Mouse (Mus musculus): ENCODE results near the gene Dnajb13. TPM values are rescaled to one million over a fixed set of nuclear protein-coding genes. Genes with fewer than 3 reads are reported as not detected.
A peak's percentile ranks its signal among the peaks of the same experiment; 100 is the strongest.

The Dnajb13 gene
- 0.14 and 0.19 TPM in 2 replicates for polyA plus RNA-seq (2016; fragmentation: Nextera tagmentation; extraction: Ambion mirVana)

DNA sequence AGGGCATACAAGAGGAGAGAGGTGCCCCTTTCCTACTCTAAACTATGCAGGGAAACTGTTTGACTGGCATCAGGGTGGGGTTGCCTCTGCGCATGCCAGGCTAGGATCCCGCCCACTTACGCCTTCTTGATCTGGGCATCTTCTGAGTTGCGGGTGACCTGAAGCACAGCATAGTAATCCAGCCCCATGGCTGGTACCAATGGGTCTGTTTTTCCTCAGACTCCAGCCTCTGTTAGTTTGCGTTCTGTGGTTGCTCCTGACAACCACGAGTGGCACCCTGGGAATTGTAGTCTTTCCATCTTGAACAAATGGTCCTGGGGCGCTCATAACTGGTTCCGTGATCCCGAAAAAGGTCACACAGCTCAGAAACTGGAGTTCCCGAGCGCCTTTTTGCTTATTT, at the start of gene Dnajb13:
Gene Dnajb13 (minus strand): TSS at position 388 of the 400 bp plus-strand sequence.
- WGBS = 53% methylated on average over 11 of the region's 11 CpGs
- ATAC-seq (ENCODE audit: insufficient number of reproducible peaks, insufficient read depth, low FRiP score, low TSS enrichment) = no peak
- Histone ChIP-seq H3K9ac (no peak within 1 kb of the TSS), H3K9me3 (no peaks in the 10 kb centered on the region), H3K36me3 (no peaks in the 10 kb centered on the region), H3K27me3 (peaks cover 5% of the 10 kb centered on the region; the same call in 1 of the 2 replicates), H3K27ac (no peak within 1 kb of the TSS), H3K4me2 (replicated peaks) (no peak within 1 kb of the TSS), H3K4me3 (no peak within 1 kb of the TSS), H3K4me1 (no peaks in the 10 kb centered on the region)

DNA sequence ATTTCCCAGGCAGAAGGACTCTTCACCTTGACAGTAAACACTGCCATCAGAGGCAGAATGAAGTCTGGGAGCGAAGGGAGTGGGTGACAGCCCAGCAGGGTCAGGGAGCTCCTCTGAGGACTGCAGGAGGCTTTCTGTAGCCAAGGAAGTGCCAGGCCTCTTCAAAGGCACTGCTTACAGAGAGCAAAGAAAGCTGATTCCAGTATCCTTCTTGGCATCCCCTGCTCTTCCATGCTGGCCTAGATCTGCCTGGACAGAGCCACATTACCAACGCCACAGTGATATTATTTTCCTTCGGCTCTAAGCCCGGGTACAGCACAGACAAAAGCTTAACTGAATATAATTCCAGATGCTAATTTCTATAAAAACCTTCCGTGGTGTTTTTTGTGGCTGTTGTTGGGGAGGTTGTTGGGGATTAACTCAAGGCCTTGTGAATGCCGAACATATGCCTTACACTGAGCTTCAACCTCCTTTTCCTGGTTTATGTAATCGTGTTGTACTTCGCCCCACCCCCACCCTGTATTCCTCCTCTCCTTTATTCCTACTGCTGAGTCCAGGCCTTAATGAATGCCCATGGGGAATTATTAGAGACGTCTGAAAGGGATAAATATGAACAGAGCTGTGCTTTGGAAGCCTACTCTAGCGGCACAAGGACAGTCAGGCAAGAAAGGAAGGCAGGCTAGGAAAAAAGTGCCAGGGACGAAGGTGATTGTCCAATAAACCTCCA, 47.3 kb upstream of the Dnajb13 start:
- H3K27me3 ChIP-seq = no peaks in the 10 kb centered on the region
- no peaks in the 10 kb centered on the region for H3K9me3 ChIP-seq
- 0 out of 2 replicates have a peak overlapping the region, but pooled peaks have one; percentile 4 for H3K27ac ChIP-seq
- H3K4me3 ChIP-seq = no peak overlapping the region
- 63% methylated on average over 11 of the region's 11 CpGs for WGBS
- ATAC-seq (ENCODE audit: insufficient number of reproducible peaks, insufficient read depth, low FRiP score, low TSS enrichment) = no peak
- H3K4me2 ChIP-seq (replicated peaks) = no peak overlapping the region
- H3K36me3 ChIP-seq = peaks cover 8% of the 10 kb centered on the region
- no peaks in the 10 kb centered on the region for H3K4me1 ChIP-seq
- H3K9ac ChIP-seq = no peak overlapping the region

DNA sequence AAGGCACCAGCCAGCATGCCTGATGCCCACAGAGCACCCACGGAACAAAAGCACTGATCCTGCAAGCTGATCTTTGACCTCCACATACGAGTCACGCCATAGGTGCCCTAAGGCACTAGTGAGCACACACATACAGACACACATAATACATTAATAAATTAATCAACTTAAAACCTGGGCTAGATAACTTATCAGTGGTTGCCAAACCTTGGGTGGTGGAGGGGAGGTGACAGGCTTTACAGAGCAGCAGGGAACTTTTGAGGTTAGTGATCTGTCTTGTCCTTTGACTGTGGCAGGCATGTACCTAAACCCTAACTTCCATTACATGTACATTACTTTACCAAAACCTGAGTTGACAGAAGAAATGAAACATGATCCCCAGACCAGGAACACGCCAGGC, 44.6 kb upstream of the Dnajb13 start:
- H3K36me3 ChIP-seq = no peaks in the 10 kb centered on the region
- no peaks in the 10 kb centered on the region for H3K27me3 ChIP-seq
- H3K4me2 ChIP-seq (replicated peaks) = no peak overlapping the region
- no peaks in the 10 kb centered on the region for H3K9me3 ChIP-seq
- ATAC-seq (ENCODE audit: insufficient number of reproducible peaks, insufficient read depth, low FRiP score, low TSS enrichment) = no peak
- peaks cover 6% of the 10 kb centered on the region; the same call in 1 of the 2 replicates for H3K4me1 ChIP-seq
- H3K27ac ChIP-seq = no peak overlapping the region
- H3K4me3 ChIP-seq = no peak overlapping the region
- no peak overlapping the region for H3K9ac ChIP-seq
- WGBS = 70% methylated on average over 4 of the region's 4 CpGs

DNA sequence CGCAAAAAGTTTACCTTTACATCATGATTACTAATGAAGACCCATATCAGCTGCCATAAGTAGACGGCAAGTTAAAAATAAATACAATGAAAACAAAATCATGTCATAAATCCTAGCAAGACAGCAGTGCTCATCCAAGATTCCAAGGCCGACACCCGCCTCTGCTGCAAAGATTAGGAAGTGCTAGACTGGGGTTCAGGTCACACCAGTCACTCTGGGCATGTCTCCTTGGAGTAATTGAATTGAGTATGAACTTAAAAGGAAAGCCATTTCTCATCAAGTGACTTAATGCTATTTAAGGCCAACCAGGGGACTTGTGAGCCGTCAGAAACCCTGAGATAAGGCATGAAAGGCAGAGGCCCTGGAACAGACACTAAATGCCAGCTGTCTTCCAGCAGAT, 42.5 kb upstream of the Dnajb13 start:
- no peak for ATAC-seq (ENCODE audit: insufficient number of reproducible peaks, insufficient read depth, low FRiP score, low TSS enrichment)
- Histone ChIP-seq H3K4me2 (replicated peaks) (no peak overlapping the region), H3K4me3 (no peak overlapping the region), H3K27me3 (no peaks in the 10 kb centered on the region), H3K27ac (no peak overlapping the region), H3K4me1 (peaks cover 6% of the 10 kb centered on the region; the same call in 1 of the 2 replicates), H3K36me3 (no peaks in the 10 kb centered on the region), H3K9ac (no peak overlapping the region), H3K9me3 (no peaks in the 10 kb centered on the region)
- 88% methylated on average over 5 of the region's 5 CpGs for WGBS

DNA sequence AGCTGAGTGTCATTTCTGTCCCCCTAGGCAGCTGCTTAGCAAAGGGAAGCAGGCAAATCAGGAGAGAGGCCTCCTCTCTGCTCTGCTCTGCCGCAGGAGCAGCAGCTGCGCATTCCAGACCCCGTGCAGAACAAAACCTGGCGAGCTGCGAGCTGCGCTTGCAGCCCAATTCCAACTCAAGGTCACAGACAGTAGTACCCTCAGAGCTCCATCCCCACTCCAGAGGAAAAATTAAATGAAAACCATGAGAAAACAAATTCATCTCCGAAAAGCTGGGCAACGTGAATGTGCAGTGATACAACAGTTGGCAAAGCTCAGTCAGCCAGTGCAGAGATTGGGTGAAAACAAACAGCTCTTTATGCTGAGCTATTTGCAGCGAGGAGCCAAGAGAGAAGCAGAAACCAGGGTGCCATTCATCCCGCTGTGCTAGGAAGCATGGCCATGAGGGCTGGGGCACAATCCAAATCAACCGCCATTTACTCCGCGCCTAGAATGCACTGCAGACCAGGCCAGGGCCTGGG, 40.7 kb upstream of the Dnajb13 start:
- Histone ChIP-seq H3K4me2 (replicated peaks) (peak overlapping the region; percentile 13; the same call in 1 of the 2 replicates), H3K4me1 (peaks cover 6% of the 10 kb centered on the region; the same call in 1 of the 2 replicates), H3K27me3 (no peaks in the 10 kb centered on the region), H3K9ac (peak overlapping the region; percentile 29; the same call in 1 of the 2 replicates), H3K36me3 (no peaks in the 10 kb centered on the region), H3K4me3 (no peak overlapping the region), H3K9me3 (no peaks in the 10 kb centered on the region), H3K27ac (peak overlapping the region; percentile 79)
- no peak for ATAC-seq (ENCODE audit: insufficient number of reproducible peaks, insufficient read depth, low FRiP score, low TSS enrichment)
- 21% methylated on average over 13 of the region's 13 CpGs for WGBS

DNA sequence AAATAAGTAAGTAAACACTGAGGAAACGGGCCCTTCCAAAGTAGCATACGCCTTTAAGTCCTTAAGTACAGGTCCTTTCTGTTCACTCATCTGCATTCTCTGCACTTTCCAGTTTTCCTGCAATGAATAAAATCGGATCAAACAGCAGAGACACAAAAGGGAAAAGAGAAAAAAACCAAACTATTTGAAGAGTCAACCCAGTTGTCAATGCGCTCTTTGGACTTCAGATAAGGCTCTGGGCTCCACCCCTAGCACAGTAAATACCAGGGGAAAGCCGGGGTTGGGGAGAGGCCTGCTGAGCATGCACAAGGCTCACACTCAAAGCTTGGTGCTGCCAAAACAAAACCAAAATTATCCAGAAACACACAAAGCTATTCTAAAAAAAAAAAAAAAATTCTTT, 40.2 kb upstream of the Dnajb13 start:
- Histone ChIP-seq H3K27ac (peak overlapping the region; percentile 79), H3K4me2 (replicated peaks) (no peak overlapping the region), H3K4me3 (no peak overlapping the region), H3K9ac (no peak overlapping the region), H3K4me1 (peaks cover 6% of the 10 kb centered on the region; the same call in 1 of the 2 replicates), H3K27me3 (no peaks in the 10 kb centered on the region), H3K36me3 (no peaks in the 10 kb centered on the region), H3K9me3 (no peaks in the 10 kb centered on the region)
- 67% methylated on average over 5 of the region's 5 CpGs for WGBS
- no peak for ATAC-seq (ENCODE audit: insufficient number of reproducible peaks, insufficient read depth, low FRiP score, low TSS enrichment)

DNA sequence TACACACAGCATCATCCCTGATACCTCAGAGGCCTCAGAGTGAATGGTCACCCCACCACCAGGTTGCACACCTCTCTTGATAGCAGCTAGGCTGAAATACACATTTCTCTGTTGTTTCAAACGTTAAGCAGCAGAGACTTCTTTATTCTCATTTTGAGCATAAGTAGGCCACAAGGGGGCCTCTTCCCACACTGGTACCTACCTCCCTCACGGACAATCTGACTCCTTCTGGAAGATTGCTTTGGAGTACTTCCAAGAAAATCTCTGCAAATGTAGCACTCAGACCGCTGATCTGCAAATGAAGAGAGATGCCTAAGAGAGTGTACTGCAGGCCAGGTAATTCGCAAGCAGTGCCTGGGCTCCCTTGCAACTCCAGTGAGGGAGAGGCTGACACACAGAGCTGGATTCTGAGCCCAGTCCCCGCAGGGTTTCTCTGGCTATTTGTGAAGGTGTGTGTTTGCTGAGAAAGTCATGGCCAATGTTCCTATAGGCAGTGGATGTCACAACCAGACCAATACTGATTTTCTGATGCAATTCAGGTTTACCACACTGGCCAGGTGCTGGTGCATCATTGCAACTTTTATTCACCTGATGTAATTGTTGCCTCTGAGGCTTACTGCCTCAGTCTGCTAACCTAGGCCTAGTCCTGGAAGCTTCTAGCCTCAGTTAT, 35.7 kb upstream of the Dnajb13 start:
- WGBS = 62% methylated on average over 5 of the region's 5 CpGs
- Histone ChIP-seq H3K27ac (no peak overlapping the region), H3K9me3 (no peaks in the 10 kb centered on the region), H3K4me3 (no peak overlapping the region), H3K4me2 (replicated peaks) (no peak overlapping the region), H3K9ac (no peak overlapping the region), H3K27me3 (no peaks in the 10 kb centered on the region), H3K36me3 (no peaks in the 10 kb centered on the region), H3K4me1 (peaks cover 3% of the 10 kb centered on the region; the same call in 1 of the 2 replicates)
- ATAC-seq (ENCODE audit: insufficient number of reproducible peaks, insufficient read depth, low FRiP score, low TSS enrichment) = no peak

DNA sequence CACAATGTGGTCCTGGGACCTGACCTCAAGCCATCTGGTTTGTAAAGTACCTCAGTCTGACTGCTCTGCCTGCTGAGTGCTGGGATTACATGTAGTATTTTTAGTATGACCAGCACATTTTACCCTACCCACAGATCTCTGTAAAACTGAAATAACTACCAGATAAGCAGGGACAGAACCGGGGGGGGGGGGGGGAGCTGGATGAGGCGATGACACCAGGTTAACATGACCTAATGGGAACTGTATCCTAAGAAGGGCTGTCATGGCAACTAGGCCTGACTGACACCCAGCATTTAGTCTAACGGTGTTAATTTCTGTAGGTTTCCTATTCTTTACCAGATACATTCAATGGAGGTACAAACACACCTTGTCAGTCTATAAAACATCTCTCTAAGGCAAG, 35.0 kb upstream of the Dnajb13 start:
- H3K4me2 ChIP-seq (replicated peaks) = no peak overlapping the region
- H3K36me3 ChIP-seq = no peaks in the 10 kb centered on the region
- H3K9me3 ChIP-seq = no peaks in the 10 kb centered on the region
- 86% methylated on average over 3 of the region's 3 CpGs for WGBS
- no peak overlapping the region for H3K9ac ChIP-seq
- no peaks in the 10 kb centered on the region for H3K27me3 ChIP-seq
- no peak overlapping the region for H3K27ac ChIP-seq
- no peak for ATAC-seq (ENCODE audit: insufficient number of reproducible peaks, insufficient read depth, low FRiP score, low TSS enrichment)
- H3K4me3 ChIP-seq = no peak overlapping the region
- no peaks in the 10 kb centered on the region for H3K4me1 ChIP-seq

DNA sequence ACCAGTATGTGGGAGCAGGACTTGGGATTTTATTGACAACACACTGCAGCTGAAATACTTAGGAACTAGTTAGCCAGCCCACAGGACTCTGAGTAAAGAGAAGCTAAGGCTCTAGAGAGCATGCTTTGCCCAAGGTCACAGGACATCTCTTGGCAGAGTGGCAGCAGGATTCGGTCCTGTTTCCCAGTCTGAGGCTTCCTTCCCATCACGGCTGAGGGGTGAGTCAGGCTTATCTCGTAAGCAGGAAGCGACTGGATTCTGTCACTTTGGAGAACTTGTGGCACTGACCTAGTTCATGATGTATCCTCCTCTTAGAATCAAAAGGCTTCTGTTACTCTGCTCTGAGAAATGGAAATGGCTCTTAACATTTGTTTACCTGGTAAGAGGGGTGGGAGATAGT, 32.9 kb upstream of the Dnajb13 start:
- Histone ChIP-seq H3K9ac (no peak overlapping the region), H3K4me2 (replicated peaks) (no peak overlapping the region), H3K4me1 (no peaks in the 10 kb centered on the region), H3K27me3 (no peaks in the 10 kb centered on the region), H3K4me3 (no peak overlapping the region), H3K27ac (no peak overlapping the region), H3K9me3 (no peaks in the 10 kb centered on the region), H3K36me3 (no peaks in the 10 kb centered on the region)
- WGBS = 72% methylated on average over 4 of the region's 4 CpGs
- no peak for ATAC-seq (ENCODE audit: insufficient number of reproducible peaks, insufficient read depth, low FRiP score, low TSS enrichment)

DNA sequence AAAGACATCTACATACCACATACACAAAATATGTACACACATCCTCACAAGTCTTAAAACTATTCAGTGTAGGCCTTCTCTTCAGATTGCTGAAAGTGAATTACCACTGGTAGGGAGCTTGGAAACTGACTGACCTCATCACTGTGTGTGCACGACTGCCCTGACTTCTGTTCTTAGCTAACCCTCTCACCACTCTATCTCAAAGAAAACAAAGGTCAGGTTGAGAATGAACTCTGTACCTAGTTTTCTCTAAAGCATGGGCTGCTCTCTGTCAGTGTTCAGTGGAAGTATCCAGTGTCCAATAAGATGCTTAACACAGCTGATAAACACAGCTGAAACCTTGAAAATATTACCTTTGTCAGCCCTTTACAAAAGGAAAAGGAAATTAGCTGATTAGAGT, 29.7 kb upstream of the Dnajb13 start:
- no peak for ATAC-seq (ENCODE audit: insufficient number of reproducible peaks, insufficient read depth, low FRiP score, low TSS enrichment)
- no peak overlapping the region for H3K4me2 ChIP-seq (replicated peaks)
- no peak overlapping the region for H3K27ac ChIP-seq
- H3K9ac ChIP-seq = no peak overlapping the region
- peaks cover 8% of the 10 kb centered on the region for H3K36me3 ChIP-seq
- H3K9me3 ChIP-seq = no peaks in the 10 kb centered on the region
- H3K4me1 ChIP-seq = no peaks in the 10 kb centered on the region
- WGBS = 70% methylated on average over 1 of the region's 1 CpGs
- H3K4me3 ChIP-seq = no peak overlapping the region
- no peaks in the 10 kb centered on the region for H3K27me3 ChIP-seq

DNA sequence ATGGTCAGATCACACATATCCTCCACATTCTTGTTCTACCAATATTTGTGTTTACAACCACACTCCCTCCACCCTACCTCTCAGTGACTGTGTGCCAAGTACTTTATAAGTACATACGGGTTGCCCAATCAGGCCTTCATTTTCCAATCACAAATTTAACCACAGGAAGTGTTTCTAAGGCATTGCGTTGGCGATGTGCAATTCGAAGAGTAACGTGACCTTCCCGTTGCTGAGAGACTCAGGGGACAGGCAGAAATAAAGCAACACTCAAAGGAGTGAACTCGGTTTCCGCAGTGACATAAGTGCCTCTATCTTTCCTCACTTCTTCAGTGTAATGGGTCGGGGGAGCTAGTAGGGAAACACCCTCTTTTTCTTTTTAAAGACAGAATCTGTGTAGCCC, 24.8 kb upstream of the Dnajb13 start:
- Histone ChIP-seq H3K9ac (no peak overlapping the region), H3K4me2 (replicated peaks) (no peak overlapping the region), H3K9me3 (no peaks in the 10 kb centered on the region), H3K27me3 (no peaks in the 10 kb centered on the region), H3K4me3 (no peak overlapping the region), H3K36me3 (peaks cover 16% of the 10 kb centered on the region), H3K27ac (no peak overlapping the region), H3K4me1 (peaks cover 3% of the 10 kb centered on the region)
- ATAC-seq (ENCODE audit: insufficient number of reproducible peaks, insufficient read depth, low FRiP score, low TSS enrichment) = no peak
- WGBS = 93% methylated on average over 9 of the region's 9 CpGs

DNA sequence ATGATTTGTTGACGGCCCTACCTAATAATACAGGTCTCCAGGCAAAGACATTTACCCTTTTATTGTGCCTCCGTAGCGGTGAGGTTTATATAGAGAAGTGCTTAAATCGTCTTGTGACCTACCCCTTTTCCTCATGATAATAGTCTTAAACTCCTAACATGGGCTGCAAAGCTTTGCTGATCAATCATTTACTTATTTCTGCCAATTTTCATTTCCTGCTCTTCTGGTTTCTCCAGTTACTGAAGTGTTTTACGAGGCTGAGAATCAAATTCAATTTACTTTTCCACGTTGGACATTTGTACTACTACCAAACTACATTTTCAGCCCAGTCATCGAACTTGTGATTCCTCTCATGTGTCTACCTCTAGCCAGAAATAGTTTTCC, 22.8 kb upstream of the Dnajb13 start:
- no peak for ATAC-seq (ENCODE audit: insufficient number of reproducible peaks, insufficient read depth, low FRiP score, low TSS enrichment)
- Histone ChIP-seq H3K4me3 (peak overlapping the region; percentile 70), H3K36me3 (peaks cover 16% of the 10 kb centered on the region), H3K4me1 (peaks cover 3% of the 10 kb centered on the region), H3K9me3 (no peaks in the 10 kb centered on the region), H3K27ac (peak overlapping the region; percentile 83; the same call in 1 of the 2 replicates), H3K9ac (peak overlapping the region; percentile 67), H3K27me3 (no peaks in the 10 kb centered on the region), H3K4me2 (replicated peaks) (peak overlapping the region; percentile 52)
- 32% methylated on average over 7 of the region's 7 CpGs for WGBS
